Mouse (Mus musculus) spleen, postnatal 10 days (tissue): ENCODE results near the gene Ankar.
A peak's percentile ranks its signal among the peaks of the same experiment; 100 is the strongest.

ENCODE experiments used
- DNase-seq, 2 experiments: peaks; one replicate each; pipeline ENCODE4 v3.0.0; 2021 to 2022; ENCODE audit warnings: low spot score in 2 of 2

The Ankar gene

GRCm38 (mm10) chr1:72700479-72700878 lies at the start of gene Ankar:
Gene Ankar, minus strand, starts transcription at chr1:72700579.
- DNase-seq: no peak

- DNase-seq: peak in 1 of 2 experiments; percentile 21
These were observed 46.0 kb upstream of the Ankar start for GRCm38 (mm10) chr1:72746382-72746781.

- no peak for DNase-seq
These were observed 44.6 kb upstream of the Ankar start for GRCm38 (mm10) chr1:72744816-72745506.

GRCm38 (mm10) chr1:72741406-72741805 lies 41.0 kb upstream of the Ankar start:
- no peak for DNase-seq

DNA sequence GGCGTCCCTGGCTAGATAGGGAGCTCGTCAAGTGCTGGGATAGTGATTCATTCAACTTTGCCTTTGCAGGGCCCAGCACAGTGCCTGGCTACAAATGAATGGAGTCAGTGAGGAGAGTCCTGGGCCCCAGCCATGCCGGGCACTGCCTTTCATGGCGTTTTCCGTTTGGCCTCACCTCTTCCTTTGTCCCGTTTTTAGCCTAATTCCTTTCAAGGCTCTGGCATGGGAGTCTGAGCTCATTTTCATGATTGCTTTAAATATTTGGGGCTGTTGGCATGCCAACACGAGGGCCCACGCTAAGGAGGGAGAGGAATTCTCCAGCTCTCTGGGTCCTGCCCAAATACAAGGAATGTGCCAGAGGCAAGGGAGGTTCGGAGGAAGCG lies 39.3 kb upstream of the Ankar start:
- DNase-seq: no peak

DNA sequence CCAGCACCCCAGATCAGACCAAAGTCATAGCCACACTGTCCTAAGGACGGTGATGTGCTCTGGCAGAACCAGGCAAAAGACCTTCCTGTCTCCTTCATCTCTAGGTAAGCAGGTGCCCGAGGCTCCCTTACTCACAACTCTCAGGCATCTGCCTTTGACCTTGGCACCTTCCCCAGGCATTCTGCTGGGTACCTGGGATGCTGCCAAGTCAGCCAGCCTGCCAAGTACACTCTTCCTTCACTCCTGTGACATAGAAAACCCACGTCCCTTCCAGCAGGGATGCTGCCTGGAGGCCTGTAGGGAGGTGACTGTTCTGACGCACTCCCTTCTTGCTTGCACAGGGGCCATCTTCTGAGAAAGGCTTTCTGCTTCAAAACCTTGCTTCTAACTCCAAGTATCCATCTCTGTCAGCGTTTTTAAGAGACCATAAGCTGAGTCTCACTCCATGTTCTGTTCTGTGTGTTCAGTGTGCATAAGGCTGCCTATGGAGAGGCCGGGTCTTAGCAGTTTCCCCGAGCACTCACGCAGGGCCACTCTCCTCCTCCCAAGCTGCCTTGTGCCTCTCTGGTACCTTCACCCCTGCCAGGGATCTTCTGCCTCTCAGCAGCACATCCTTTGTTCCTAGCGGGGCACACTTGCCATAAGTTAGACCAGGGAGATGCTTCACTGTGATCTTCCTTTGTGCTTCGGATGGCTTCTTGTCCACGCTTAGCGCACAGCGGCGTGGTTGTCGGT lies 38.7 kb upstream of the Ankar start:
- DNase-seq: no peak

- no peak for DNase-seq
These were observed 36.2 kb upstream of the Ankar start for GRCm38 (mm10) chr1:72736397-72737125.

GRCm38 (mm10) chr1:72733191-72733691 lies 32.9 kb upstream of the Ankar start:
- no peak for DNase-seq

- no peak for DNase-seq
These were observed 29.7 kb upstream of the Ankar start for GRCm38 (mm10) chr1:72730126-72730525.

- DNase-seq: no peak
These were observed 28.4 kb upstream of the Ankar start for GRCm38 (mm10) chr1:72728781-72729180.

DNA sequence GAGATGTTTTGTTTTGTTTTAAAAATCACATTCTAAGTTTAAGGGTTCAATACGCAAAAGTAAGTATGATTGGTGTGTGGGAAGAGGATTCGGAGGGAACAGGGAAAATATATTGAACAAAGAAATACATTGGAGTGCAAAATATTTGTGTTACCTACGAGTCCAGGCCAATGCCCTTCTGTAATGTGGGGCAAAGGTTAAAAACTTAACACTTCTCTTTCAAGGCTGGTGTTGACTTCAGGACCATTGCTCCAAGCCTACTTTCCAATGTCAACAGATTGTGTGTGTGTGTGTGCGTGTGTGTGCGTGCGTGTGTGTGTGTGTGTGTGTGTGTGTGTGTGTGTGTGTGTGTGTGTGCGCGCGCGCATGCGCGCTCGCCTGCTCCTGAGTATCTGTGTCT lies 25.6 kb upstream of the Ankar start:
- no peak for DNase-seq

DNA sequence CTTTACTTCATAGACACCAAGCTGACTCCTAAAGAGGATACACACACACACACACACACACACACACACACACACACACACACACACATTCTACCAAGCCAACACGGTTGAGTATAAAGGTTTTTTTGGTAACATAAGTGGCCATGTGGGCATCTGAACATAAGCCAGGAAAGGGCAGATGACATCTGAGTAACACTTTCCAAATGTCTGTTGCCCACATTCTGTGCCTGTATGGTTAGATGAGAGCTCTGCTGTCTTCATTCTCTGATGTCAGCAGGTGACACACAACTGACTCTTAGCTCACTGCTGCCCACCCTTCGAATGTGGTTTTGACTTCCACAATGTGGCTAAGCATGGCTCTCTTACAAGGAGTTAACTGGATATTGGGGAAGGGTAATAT lies 24.0 kb upstream of the Ankar start:
- DNase-seq: no peak

- no peak for DNase-seq
These were observed 22.3 kb upstream of the Ankar start for GRCm38 (mm10) chr1:72722646-72723045.

GRCm38 (mm10) chr1:72720115-72720725 lies 19.8 kb upstream of the Ankar start:
- no peak for DNase-seq

- DNase-seq: peak; percentile 52 to 80
These were observed 18.5 kb upstream of the Ankar start for GRCm38 (mm10) chr1:72718846-72719245.

DNA sequence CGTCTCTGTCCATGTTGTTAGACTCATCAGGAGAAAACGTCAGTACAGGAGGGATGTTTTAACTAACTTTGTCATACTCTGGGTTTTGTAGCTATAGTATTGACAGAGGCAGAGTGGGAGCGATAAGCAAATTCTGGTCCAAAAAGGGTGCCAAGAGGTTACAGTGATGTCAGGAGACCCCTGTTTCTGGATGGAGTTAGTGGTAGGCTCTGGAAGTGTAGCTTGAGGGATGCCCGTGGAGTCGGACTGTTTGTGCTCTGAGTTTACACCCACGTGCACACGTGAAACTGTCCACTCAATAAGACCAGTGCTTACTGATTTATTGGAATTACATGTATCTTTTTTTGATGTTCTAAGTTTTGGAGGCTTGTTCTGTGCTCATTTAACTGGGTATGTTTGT lies 17.2 kb upstream of the Ankar start:
- DNase-seq: no peak

- peak; percentile 71 to 90 for DNase-seq
These were observed 16.5 kb upstream of the Ankar start for GRCm38 (mm10) chr1:72716926-72717325.

DNA sequence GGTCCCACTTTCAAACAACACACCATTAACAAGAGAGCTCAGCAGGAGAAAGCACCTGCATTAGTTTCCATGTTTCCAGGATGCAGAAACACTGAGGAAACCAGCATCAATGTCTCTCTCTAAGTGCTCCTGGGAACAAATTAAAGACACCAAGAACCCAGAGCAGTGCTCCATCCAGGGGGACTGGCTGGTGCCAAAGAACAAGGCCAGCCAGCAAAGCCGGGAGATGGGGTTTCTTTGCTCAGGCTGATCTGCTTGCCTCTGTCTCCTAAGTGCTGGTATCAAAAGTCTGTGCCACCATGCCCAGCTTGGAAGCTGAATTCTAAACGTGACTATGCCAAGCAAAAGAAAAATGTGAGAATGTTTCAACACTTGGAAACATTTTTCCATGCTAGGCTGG lies 16.0 kb upstream of the Ankar start:
- DNase-seq: no peak

DNA sequence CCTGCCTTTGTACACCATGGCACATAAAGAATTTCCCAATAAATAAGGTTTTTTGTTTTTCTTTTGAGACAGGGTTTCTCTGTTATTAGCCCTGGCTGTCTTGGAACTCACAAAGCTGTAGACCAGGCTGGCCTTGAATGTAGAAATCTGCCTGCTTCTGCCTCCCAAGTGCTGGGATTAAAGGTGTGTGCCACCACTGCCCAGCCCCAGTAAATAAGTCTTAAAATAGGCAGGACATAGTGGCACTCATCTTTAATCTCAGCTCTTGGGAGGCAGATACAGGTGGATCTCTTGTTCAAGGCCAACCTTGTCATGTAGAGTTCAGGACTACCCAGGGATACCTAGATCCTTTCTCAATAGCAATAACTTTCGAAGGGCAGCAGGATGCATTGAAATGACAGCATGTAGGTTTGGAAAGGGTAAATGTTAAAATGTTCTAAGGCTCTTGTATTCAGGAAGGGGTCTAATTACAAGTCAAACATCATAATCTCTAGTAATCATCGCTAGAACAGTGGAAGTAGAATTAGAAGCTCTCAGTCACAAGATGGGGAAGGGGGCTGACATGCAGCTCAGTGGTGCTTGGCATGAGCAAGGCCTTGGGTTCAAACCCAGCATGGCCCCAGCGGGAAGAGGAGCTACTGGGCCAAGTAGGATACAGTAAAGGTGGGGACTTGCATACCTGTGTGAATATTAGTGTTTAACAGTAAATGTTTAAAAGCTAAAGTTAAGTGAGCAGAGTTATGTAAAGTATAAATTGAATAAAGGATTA lies 15.4 kb upstream of the Ankar start:
- DNase-seq: no peak

GRCm38 (mm10) chr1:72715065-72715464 lies 14.7 kb upstream of the Ankar start:
- DNase-seq: no peak

DNA sequence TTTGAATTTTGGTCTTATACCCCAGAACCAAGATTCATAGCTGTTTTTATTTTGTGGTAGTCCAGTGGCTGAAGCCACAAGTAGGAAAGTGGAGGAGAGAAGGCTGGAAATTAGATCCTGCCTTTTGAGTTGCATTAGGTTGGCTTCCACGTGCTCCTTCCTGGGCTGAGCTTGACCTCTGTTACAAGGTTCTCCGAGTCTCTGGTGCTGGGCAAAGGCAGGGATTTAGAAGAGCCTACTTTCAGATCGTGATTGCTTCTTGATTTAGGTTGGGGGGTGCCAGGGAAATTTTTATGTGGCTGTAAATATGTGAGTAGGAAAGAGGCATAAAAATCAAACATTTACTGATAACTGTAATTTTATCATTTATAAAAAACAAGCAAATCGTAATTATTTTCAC lies 14.2 kb upstream of the Ankar start:
- DNase-seq: no peak
